Mouse (Mus musculus) layer of hippocampus, adult 8-10 months (tissue): ENCODE results near the gene Rnf167. TPM values are rescaled to one million over a fixed set of nuclear protein-coding genes. Genes with fewer than 3 reads are reported as not detected.

Experiments used
- DNase-seq, 2 experiments: peaks; one replicate each; pipeline ENCODE4 v3.0.0; 2022; ENCODE audit warnings: low spot score in 2 of 2
- total RNA-seq, 4 experiments: library from RNA; stranded (reverse); gene quantifications; 2 replicates each; pipeline ENCODE4 v1.2.4; 2022

Gene Rnf167
- total RNA-seq, 4 experiments from 2014 or later: 84.8 to 102 (median 92.8) TPM

DNA sequence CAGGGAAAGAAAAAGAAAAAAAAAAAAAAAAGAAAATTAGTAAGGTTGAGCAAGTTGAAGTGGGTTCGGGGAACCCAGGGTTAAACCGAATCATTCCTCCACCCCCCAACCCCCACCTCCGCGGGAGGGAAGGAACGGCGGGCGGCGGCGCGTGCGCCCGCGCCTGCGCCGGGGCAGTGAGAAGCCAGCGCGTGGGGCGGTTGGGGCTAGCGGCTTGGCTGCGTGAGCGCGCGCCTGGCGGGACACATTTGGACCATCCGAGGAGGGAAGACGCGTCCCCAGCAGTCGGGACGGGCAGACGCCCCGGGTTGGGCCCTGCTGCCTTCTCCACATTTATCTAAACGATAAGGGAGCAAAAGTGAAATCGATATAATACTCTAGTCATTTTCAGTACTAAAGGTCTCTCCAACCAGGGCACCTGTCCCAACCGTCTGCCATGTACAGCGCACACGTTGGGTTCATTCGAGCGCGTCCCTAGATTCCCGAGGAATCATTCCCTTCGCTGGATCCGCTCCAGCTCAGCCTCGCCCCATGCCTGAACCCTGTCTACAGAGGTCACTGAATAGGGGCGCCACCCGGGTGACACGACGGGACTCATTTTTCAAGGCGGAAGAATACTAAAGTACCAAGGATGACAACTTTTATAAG, 8.0 kb downstream of the Rnf167 start:
- DNase-seq: peak in 1 of 2 experiments; percentile 57

DNA sequence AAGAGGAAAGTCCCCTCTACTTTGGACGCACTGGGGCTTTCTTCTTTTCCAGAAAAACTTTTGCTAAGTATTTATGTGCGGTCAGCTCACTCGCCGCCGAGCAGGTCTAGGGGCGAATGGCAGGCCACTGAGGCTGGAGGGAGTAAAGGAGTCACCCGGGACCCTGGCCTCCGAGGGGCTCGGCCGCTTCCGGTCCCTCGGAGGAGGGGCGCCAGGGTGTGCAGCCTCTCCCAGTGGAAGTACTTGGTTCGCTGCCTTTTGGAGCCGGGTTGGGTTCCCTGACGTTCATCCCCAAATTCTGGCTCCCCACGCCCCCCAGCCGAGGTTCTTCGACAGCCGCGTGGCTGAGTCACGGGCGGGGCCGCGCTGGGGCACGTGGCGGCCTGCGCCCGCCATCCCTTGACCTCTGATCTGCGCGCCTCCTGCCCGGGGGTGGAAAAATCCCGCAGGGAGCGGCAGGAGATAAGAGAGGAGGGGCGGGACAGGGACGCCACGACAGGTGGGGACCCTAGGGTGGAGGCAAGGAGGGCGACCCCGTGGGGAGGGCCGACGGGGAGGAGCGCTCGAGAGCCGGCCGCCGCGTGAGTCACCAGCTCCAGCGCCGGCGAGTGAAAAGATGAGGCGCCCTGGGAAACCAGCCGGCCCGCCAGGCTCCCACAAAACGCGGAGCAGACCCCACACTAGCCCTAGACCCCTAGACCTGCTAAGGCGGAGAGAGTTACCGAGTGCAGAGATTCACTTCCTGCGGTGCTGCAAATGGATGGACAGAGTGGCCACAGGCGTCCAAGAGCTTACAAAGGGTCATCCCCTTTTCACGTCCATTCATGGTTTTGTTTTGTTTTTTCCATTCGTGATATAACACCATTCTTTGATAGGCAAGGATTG, 8.8 kb downstream of the Rnf167 start:
- DNase-seq: no peak

DNA sequence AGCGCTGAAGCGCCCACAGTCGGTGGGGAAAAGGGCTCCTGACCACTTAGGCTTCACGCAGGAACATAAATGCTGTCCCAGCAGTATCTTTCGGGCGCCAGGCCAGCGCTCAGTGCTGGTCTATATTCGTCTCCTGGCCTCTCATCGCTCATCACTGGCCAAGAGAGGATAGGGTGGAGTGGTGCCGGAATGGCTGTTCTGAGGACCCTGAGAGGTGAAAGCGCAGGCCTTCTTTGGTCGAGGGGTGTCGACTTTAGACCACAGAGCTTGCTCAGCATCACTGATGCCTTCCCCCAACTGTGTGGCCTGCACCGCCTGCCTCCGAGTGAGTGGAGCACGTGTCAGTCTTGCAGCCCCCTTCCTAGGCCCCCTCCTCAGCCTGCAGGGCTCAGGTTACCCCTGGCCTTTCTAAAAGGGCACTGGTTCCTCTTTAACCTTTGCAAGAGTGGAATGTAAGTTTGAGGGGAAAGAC, 9.5 kb downstream of the Rnf167 start:
- DNase-seq: no peak

DNA sequence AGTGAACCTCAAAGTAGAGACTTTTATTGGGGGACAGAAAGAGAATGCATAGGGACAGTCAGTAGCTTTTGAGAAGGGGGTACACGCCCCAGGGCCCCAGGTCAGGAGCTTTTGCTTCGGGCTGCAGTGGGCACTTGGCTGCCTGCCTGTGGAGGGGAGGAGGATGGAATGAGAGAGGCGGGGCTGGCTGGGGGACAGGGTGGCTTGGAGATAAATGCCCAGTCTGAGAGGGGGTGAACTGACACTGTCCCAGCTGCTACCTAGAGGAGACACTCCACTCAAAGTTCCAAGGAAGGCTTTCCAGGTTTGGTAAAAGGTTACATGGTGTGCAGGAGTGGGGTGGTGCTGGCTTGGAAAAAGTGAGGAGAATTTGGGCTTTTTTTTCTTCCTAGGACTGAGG, 9.9 kb downstream of the Rnf167 start, which contains the start of gene Eno3:
Gene Eno3 (plus strand): TSS at position 239 of the 400 bp plus-strand sequence.
- DNase-seq: no peak

DNA sequence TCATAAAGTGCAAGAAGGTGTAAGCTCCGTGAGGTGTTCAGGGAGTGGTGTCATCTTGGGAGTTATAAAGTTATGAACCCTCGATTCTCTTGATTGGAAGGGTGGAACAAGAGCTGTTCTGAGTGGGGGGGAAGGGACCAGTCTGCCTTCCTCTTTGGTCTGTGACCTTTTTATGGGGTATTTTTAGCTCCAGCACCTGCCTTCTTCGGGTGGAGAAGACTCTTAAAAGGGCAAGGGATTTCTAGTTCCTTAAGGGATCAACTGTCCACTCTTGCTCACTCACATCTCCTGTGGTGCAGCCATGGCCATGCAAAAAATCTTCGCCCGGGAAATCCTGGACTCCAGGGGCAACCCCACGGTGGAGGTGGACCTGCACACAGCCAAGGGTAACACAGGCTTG, 10.5 kb downstream of the Rnf167 start:
- no peak for DNase-seq

DNA sequence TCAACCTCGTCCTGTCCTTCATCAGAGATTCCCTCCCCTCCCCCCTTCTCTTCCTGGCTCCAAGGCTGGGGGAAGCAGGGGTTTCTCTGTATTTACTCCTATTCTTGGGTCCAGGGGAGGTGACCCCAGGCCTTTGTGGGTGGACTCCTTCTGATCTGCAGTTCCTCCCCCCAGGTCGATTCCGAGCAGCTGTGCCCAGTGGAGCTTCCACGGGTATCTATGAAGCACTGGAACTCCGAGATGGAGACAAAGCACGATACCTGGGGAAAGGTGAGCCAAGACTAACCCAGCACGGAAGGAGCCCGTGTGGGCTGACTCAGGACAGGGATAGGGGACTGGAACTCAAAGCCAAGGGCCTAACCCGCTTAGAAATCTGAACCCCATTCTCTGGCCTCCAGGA, 11.0 kb downstream of the Rnf167 start:
- DNase-seq: no peak

DNA sequence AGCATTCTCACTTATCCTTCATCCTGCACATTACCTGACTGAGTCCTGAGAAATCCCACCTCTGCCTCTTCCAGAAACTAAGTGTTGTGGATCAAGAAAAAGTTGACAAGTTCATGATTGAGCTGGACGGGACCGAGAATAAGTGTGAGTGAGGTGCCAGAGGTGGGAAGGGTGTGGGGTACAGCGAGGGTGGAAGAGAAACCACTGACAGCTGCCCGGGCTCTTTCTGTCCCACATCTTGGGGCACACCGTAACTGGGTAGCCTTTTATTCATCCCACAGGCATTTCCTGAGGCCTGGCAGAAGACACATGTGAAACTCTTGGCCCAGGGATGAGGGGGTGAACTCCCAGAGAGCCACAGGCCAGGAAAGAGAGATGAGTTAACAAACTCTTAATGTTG, 11.5 kb downstream of the Rnf167 start:
- no peak for DNase-seq

DNA sequence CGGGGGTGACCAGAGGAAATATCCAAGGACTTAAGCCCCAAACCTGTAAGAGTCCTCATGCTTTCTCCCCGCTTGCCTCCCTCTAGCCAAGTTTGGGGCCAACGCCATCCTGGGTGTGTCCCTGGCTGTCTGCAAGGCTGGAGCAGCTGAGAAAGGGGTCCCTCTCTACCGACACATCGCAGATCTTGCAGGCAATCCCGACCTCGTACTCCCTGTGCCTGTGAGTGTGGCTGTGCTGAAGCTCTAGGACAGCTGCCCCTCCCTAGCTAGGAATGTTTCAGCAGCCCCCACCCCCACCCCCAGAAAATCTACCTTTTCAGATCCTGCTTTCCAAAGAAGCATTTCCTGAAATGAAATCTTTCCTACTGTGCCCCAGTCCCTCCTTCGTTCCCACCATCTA, 11.9 kb downstream of the Rnf167 start:
- DNase-seq: no peak

DNA sequence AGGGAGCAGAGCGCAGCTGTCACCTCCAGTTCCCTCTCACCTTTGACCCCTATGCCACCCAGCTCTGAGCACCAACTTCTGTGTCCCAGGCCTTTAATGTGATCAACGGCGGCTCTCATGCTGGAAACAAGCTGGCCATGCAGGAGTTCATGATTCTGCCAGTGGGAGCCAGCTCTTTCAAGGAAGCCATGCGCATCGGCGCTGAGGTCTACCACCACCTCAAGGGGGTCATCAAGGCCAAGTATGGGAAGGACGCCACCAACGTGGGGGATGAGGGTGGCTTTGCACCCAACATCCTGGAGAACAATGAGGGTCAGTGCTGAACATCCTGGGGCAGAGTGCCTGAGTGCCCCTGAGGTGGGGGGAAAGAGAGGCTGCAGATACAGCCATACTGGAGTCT, 13.5 kb downstream of the Rnf167 start:
- DNase-seq: no peak

DNA sequence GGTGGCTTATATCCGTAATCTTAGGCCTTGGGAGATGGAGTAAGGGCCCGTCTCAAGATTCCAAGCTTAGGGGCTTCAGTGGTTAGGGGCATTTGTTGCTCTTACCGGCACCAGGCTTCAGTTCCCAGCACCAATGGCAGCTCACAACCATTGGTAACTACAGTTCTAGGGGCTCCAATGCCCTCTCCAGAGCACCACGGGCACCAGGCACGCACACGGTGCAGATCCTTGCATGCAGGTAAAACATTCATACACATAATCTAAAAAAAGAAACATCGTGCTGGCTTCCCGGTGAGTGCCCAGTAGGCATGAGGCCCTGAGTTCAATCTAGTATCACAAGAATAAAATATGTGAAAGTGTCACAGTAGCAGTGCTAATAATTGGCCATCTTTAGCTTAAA, 16.1 kb downstream of the Rnf167 start:
- no peak for DNase-seq

DNA sequence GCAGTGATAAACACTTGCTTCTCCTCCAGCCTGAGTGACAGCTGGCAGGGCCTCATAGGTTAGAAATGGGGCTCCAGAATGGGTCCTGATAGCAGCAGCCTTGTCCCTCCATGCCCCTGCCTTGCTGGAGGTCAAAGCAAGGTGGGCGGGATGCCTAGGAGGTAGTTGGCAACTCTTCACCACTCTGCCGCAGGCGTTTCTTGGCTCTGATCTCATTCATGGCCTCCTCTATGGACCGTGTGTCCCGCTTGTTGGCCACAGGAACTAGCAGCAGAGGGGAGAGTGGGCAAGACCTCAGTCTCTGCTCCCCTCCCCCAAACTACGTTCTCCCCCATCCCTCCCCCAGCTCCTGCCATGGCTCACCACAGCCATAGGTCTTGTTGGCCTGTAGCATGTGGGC, 16.9 kb downstream of the Rnf167 start:
- no peak for DNase-seq

DNA sequence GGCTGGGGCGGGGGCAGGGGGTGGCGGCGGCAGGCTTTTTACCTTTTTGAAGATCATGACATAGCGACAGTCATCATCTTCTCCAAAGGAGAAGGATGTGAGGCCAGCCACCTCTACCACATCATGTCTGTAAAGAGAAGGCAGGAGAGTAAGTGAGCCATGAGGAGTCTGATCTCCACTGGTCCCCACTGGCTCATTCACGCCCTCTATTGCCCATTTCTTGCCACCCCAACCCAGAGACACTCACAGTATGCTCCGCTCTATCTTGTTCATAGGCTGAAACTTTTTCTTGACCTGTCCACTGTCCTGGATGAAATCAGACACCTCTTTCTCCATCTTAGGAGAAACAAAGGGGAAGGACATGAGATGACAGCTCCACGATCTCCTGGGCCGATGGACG, 17.7 kb downstream of the Rnf167 start:
- no peak for DNase-seq

DNA sequence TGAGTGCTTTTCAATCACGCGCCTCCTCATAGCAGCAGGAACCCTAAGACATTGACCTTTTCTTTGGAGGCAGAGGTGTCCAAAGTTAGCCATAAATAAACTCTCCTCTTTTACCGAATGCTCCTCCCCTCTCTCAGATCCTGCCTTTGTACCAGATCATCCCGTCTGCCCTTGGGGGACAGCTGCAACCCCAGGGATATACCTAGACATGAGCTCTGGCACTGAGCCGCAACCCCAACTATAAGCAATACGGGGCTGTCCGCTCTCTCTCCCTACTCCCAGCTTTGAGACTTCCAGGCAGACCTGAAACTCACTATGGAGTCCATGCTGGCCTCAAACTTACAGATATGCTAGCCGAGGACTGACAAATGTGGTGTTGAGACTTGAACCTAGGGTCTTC, 19.7 kb downstream of the Rnf167 start:
- DNase-seq: no peak

DNA sequence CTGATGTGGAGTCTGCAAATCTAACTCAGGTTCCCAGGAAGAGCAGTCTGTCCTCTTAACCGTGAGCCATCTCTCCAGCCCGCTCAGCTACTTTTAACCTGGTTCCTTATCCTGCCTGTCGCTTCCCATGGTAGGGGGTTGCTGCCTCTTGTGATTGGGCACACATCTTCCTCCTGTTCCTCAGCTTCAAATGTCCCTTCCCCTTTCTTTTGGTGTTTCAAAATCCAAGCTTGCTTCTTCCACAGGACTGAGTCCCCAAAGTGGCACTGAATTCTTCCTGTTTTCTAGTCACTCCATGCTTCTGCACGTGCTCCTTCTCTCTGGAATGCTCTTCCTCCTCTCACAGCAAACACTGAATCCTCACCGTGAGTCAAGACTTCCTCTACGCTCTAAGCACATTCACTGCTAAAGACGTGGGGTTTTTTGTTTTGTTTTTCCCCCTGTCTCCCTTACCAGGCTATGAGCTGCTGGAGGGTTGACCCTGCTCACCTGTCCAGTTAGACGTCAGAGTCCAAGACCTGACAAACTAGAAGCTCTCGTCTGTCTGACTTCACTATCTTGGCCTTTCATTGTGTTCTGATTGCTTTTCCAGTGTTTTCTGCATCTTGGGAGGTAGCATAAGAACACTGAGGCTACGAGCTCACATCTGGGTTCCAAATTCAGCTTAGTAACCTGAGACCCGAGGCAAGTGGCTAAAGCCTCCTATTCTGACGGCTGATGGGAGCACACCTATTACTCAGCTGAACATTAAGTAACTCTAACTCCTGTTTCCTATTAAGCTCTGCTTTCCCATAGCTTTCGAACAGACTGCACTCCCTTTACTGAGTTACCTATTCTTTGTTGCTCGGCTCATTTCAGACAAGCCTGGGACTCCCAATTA, 20.5 kb downstream of the Rnf167 start:
- DNase-seq: no peak

DNA sequence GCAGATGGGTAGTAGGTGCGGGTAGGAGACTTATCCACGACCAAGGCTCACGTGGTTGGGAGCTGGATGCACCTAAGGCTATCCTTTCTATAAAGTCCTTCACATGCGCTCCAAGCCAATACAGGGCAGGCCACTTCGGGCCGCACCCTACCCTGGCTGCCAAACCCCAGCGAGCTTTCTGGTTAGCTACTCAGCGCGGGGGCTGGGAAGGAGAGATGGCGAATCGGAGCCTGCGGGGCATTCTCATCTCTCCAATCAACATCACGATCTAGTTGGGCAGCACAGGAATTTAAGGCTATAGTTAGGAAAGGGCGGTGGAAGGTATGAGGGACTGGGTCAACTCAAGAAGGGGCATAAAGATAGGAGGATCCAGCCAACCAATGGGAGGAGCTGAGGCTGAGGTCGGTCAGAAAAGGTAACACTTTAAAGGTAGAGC, 21.3 kb downstream of the Rnf167 start:
- DNase-seq: no peak

DNA sequence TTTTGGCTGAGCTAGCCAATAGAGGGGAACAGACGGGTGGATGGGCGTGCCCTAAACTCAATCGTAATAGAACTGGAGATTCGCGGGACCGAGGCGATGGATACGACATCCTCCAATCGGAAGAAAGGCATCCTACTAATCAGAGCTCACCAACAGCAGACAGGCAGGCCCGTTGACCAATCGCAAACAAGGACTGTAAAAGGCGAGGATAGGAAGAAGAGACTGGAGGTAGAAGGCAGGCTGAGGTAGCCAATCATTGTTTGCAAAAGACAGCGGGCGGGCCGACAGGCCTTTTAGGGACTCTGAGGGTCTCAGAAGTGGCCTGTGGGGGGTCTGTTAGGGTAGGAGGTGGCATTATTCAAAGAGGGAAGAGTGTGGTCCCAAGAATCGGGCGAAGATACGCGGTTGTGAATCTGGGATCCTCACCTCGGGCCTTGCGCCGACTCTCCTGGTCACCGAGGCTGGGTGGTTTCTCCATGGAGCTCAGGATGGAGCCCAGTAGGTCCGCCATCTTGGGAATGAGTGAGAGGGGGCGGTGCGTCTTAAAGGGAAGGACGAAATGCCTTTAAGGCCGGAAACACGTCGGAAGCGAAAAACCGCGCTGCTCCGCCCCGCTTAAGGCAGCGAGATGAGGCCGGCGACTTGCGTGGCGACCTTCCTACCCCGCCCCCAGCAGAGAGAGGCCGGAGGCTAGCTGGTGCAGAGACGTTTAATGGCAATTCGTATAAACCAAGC, 21.9 kb downstream of the Rnf167 start, which contains the start of gene Spag7:
Gene Spag7 (minus strand): TSS at position 646 of the 735 bp plus-strand sequence.
- peak; percentile 99 for DNase-seq

DNA sequence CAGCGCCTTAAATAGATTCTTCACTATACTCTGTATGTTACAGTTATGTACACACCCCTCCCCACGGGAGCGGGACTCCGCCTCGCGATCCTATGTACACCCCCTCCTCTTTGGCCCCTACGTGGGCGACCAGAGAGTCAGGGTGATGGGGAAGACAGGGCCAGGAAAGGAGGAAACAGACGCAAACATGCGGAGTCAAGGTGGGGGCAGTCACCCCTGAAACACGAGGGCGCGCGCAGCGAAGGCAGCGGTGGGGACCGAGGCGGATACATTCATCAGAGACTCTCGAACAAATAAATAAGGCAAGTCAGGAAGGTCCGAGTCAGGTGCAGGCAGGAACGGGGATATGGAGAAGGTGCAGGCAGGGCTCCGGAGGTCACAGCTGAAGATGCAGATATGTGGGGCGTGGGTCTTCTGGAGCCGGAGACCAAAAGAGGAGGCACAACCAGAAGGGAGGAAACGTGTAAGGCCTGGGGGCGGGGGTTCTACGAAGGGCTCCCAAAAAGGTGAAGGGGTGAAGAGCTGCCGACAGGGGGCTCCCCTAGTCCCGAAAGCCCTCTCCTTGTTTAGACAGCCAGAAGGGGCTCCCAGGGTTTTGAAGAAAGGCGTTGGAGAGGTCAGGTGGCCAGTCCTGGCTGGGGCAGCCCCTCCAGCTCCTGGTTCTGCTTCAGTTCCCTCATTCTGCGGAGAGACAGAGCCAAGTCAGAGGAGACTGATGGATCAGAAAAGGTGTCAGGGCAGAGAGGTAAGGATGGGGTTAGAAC, 22.7 kb downstream of the Rnf167 start:
- peak in 1 of 2 experiments; percentile 62 for DNase-seq

DNA sequence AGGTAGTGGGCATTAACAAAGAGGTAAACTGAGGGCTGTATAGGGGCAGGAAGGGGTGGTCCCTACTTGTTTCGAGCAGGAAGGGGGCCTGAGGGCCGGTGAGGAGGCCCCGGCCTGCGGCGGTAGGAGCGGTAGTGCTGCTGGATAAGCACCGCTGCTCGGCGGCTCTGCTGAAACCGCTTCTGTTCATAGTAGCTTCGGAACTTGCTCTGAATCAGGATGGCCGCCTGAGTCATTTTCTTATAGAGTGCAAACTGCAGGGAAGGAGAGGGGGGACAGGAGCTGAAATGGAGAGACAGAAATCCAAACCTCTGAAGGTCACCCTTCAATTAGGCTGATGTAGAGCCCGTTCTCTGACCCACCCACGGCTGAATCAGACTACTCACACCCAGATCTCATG, 23.4 kb downstream of the Rnf167 start:
- DNase-seq: peak in 1 of 2 experiments; percentile 38

DNA sequence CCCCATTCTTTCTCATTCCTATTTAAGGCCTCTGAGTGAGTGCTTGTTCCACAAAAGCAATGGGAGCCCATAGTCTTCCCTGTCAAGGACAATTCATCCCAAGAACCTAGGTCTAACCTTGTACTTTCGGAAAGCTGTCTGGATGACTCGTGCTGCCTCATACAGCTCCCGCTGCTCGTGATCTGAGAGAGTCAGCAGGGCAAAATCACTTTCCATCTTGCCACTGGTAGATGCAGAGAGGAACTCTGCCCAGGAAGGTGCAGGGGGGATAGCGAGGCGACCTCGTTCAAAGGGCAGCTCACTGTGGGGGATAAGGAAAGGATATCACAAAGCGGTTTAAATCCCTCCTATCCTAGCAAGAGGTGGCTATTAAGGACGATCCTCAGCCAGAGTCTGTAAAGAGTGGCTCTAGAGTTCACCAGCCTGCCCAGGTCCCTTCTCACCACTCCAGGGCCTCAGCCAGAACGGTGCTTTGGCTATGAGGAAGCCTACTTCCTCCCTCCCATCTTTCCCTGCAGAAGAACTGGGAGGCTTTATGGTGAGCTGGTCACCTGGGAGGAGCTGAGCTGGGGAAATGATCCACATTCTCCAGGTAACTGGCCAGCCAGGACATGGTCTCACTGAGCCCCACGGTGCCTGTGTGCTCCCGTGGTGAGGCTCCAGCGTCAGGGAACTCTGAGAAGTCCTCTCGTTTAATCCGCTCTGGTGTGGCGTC, 24.5 kb downstream of the Rnf167 start:
- DNase-seq: no peak
